Mouse (Mus musculus): ENCODE measurements around the gene Egfem1. TPM values are rescaled to one million over a fixed set of nuclear protein-coding genes. Genes with fewer than 3 reads are reported as not detected.

Gene Egfem1
- 1.3 and 3.3 TPM in 2 replicates for polyA plus RNA-seq (2014; fragmentation: Nextera tagmentation; extraction: Ambion mirVana)

DNA sequence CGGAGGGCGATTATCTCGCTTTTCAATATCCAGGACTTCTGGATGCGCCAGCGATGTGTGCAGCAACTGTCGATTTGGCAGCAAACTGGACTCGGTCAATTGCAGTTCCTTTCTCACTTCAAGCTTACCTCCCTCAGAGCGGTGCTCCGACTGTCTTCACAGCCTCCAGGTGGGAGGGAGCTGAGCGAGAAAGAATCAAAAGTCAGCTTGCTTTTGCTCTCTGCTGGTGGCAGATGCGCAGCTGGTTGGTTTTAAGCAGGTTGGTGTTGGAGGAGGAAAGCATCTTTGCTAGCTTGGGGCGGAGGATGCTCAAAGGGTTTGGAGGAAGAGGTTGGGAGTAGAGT lies at the start of gene Egfem1:
Gene Egfem1, plus strand, starts transcription at position 72 of the 344 bp plus-strand sequence.
- no peaks in the 10 kb centered on the region for H3K9me3 ChIP-seq (ENCODE audit: control insufficient read depth, low read length)
- 0 out of 2 replicates have a peak, but pooled peaks cover 4% of the 10 kb centered on the region for H3K4me1 ChIP-seq (ENCODE audit: control insufficient read depth, insufficient read depth, low read length)
- H3K27ac ChIP-seq (replicated peaks; ENCODE audit: low read depth, low read length): no peak within 1 kb of the TSS
- no peaks in the 10 kb centered on the region for H3K36me3 ChIP-seq (ENCODE audit: control insufficient read depth, insufficient read depth, low read length)
- H3K4me2 ChIP-seq (ENCODE audit: low read depth, low read length): peak within 1 kb of the TSS; percentile 93
- WGBS: 5% methylated on average over 12 of the region's 12 CpGs
- 0 out of 2 replicates have a peak, but pooled peaks have one; percentile 9 for ATAC-seq (ENCODE audit: low read depth)
- H3K9ac ChIP-seq (ENCODE audit: low read depth, low read length): peak within 1 kb of the TSS; percentile 22; the same call in 1 of the 2 replicates
- H3K27me3 ChIP-seq (replicated peaks; ENCODE audit: control insufficient read depth, insufficient read depth, low read length): peaks cover 59% of the 10 kb centered on the region
- H3K4me3 ChIP-seq (ENCODE audit: low read depth, low read length): peak within 1 kb of the TSS; percentile 49
- peak; percentile 10 for DNase-seq (ENCODE audit: low spot score)

DNA sequence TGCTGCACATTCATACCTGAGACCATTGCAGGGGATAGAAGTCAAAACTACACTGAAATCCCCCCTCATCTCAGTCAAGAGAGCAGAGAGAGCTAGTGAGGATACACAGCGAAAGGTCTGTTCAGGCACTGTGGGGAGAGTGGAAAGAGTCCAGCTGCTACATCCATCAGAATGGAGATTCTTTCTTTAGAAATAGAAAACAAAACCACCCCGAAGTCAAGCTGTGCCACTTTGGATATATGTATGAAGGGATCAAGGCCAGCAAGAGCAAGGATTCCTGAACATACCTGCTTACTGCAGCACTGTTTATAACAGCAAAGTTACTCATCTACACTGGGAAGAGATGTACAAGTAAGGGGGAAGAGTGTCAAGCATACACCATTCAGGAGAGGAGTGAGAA lies 48.7 kb upstream of the Egfem1 start:
- WGBS: 75% methylated on average over 2 of the region's 2 CpGs
- no peak for ATAC-seq (ENCODE audit: low read depth)

DNA sequence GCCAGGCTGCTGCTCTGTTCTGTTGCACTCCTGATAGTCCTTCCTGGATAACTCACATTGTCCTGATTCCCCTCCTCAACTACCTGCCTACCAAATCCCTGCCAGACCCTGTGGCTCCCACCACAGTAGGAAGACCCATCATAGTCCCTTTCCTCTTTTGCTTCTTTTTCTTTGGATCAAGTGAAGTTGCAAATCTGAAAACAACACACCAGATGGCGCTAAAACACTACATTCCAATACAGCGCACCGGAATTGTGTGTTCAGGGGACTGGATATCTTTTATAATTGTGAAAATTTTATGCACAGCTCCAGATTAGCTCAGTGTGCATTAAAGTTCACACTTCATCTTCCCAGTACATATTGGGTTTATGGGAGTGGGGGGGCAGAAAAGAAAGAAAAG lies 45.7 kb upstream of the Egfem1 start:
- Histone ChIP-seq H3K27me3 (replicated peaks; ENCODE audit: control insufficient read depth, insufficient read depth, low read length) (no peaks in the 10 kb centered on the region), H3K36me3 (ENCODE audit: control insufficient read depth, insufficient read depth, low read length) (no peaks in the 10 kb centered on the region), H3K4me1 (ENCODE audit: control insufficient read depth, insufficient read depth, low read length) (no peaks in the 10 kb centered on the region), H3K4me3 (ENCODE audit: low read depth, low read length) (no peak overlapping the region), H3K9ac (ENCODE audit: low read depth, low read length) (no peak overlapping the region), H3K27ac (replicated peaks; ENCODE audit: low read depth, low read length) (no peak overlapping the region), H3K4me2 (ENCODE audit: low read depth, low read length) (no peak overlapping the region), H3K9me3 (ENCODE audit: control insufficient read depth, low read length) (peaks cover 6% of the 10 kb centered on the region)
- no peak for ATAC-seq (ENCODE audit: low read depth)
- 4% methylated on average over 3 of the region's 3 CpGs for whole genome bisulfite sequencing
- DNase-seq (ENCODE audit: low spot score): peak; percentile 63

More for the DNA sequence above, 48.7 kb upstream of the Egfem1 start:
- Histone ChIP-seq H3K36me3 (ENCODE audit: control insufficient read depth, insufficient read depth, low read length) (no peaks in the 10 kb centered on the region), H3K4me2 (ENCODE audit: low read depth, low read length) (no peak overlapping the region), H3K9me3 (ENCODE audit: control insufficient read depth, low read length) (no peaks in the 10 kb centered on the region), H3K4me1 (ENCODE audit: control insufficient read depth, insufficient read depth, low read length) (no peaks in the 10 kb centered on the region), H3K9ac (ENCODE audit: low read depth, low read length) (no peak overlapping the region), H3K4me3 (ENCODE audit: low read depth, low read length) (no peak overlapping the region), H3K27ac (replicated peaks; ENCODE audit: low read depth, low read length) (no peak overlapping the region), H3K27me3 (replicated peaks; ENCODE audit: control insufficient read depth, insufficient read depth, low read length) (no peaks in the 10 kb centered on the region)
- DNase-seq (ENCODE audit: low spot score): no peak

DNA sequence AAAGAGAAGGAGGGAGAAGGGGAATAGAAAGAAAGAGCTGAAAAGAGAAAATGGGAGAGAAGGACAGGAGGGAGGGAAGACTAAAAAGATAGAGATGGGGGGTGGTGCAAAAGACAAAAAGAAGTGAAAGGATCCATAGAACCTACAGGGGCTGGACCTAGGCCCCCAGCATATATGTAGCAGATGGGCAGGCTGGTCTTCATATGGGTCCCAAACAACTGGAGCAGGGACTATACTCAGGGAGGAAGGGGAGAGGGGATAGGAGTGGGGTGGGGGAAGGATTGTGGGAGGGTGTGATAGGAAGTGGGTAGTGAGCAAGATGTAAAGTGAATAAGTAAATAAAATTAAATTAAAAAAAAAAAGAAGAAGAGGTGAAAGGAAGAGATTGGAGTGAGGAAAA lies 45.2 kb upstream of the Egfem1 start:
- H3K4me3 ChIP-seq (ENCODE audit: low read depth, low read length): no peak overlapping the region
- H3K4me1 ChIP-seq (ENCODE audit: control insufficient read depth, insufficient read depth, low read length): no peaks in the 10 kb centered on the region
- H3K27ac ChIP-seq (replicated peaks; ENCODE audit: low read depth, low read length): no peak overlapping the region
- no peak overlapping the region for H3K4me2 ChIP-seq (ENCODE audit: low read depth, low read length)
- ATAC-seq (ENCODE audit: low read depth) (no peak), DNase-seq (ENCODE audit: low spot score) (no peak)
- no peaks in the 10 kb centered on the region for H3K36me3 ChIP-seq (ENCODE audit: control insufficient read depth, insufficient read depth, low read length)
- no peaks in the 10 kb centered on the region for H3K27me3 ChIP-seq (replicated peaks; ENCODE audit: control insufficient read depth, insufficient read depth, low read length)
- no peak overlapping the region for H3K9ac ChIP-seq (ENCODE audit: low read depth, low read length)
- H3K9me3 ChIP-seq (ENCODE audit: control insufficient read depth, low read length): peaks cover 6% of the 10 kb centered on the region

DNA sequence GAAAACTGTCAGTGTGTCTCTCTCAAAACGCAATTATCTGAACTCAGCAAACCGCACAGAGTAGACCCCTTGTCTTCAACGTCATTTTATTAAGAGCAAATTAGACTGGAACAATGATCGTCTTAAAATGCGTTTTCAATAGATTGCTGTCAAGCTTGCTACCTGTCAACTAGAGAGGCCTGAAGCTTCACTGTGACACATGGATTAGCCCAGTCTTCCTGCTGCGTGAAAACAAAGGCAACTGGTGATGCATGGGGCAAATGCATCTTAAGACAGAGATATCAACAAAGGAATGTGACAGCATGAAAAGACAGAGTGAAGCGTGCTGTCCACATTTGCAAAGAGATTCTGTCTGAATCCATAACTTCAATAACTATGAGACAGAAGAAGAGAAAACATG lies 41.8 kb upstream of the Egfem1 start:
- Histone ChIP-seq H3K36me3 (ENCODE audit: control insufficient read depth, insufficient read depth, low read length) (no peaks in the 10 kb centered on the region), H3K9ac (ENCODE audit: low read depth, low read length) (no peak overlapping the region), H3K27ac (replicated peaks; ENCODE audit: low read depth, low read length) (no peak overlapping the region), H3K4me3 (ENCODE audit: low read depth, low read length) (no peak overlapping the region), H3K4me1 (ENCODE audit: control insufficient read depth, insufficient read depth, low read length) (no peaks in the 10 kb centered on the region), H3K27me3 (replicated peaks; ENCODE audit: control insufficient read depth, insufficient read depth, low read length) (no peaks in the 10 kb centered on the region), H3K4me2 (ENCODE audit: low read depth, low read length) (no peak overlapping the region), H3K9me3 (ENCODE audit: control insufficient read depth, low read length) (peaks cover 6% of the 10 kb centered on the region)
- DNase-seq (ENCODE audit: low spot score) (peak; percentile 69), ATAC-seq (ENCODE audit: low read depth) (no peak)
- WGBS: 74% methylated on average over 7 of the region's 7 CpGs

DNA sequence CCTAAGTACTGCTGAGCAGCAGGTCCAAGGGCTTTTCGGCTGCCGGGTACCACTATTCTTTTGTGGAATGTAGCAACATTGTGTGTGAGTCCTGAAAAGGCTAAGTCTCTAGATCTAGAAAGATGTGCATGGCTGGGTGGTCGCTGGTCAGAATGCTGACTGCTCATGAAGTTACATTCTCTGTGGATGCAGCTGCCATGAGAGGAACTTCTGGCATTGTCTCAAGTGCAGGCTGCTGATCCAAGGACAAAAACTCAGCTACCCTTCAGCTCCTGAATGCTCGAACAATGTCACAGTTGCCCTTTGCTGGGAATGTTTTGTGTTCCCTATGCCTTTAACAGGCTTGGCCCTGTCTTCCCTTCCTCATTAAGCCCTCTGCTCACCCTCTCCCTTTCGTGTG lies 35.5 kb upstream of the Egfem1 start:
- DNase-seq (ENCODE audit: low spot score) (no peak), ATAC-seq (ENCODE audit: low read depth) (no peak)
- Histone ChIP-seq H3K4me3 (ENCODE audit: low read depth, low read length) (no peak overlapping the region), H3K9ac (ENCODE audit: low read depth, low read length) (no peak overlapping the region), H3K27ac (replicated peaks; ENCODE audit: low read depth, low read length) (no peak overlapping the region), H3K4me1 (ENCODE audit: control insufficient read depth, insufficient read depth, low read length) (no peaks in the 10 kb centered on the region), H3K27me3 (replicated peaks; ENCODE audit: control insufficient read depth, insufficient read depth, low read length) (no peaks in the 10 kb centered on the region), H3K4me2 (ENCODE audit: low read depth, low read length) (no peak overlapping the region), H3K9me3 (ENCODE audit: control insufficient read depth, low read length) (no peaks in the 10 kb centered on the region), H3K36me3 (ENCODE audit: control insufficient read depth, insufficient read depth, low read length) (no peaks in the 10 kb centered on the region)
- WGBS: 69% methylated on average over 5 of the region's 5 CpGs

DNA sequence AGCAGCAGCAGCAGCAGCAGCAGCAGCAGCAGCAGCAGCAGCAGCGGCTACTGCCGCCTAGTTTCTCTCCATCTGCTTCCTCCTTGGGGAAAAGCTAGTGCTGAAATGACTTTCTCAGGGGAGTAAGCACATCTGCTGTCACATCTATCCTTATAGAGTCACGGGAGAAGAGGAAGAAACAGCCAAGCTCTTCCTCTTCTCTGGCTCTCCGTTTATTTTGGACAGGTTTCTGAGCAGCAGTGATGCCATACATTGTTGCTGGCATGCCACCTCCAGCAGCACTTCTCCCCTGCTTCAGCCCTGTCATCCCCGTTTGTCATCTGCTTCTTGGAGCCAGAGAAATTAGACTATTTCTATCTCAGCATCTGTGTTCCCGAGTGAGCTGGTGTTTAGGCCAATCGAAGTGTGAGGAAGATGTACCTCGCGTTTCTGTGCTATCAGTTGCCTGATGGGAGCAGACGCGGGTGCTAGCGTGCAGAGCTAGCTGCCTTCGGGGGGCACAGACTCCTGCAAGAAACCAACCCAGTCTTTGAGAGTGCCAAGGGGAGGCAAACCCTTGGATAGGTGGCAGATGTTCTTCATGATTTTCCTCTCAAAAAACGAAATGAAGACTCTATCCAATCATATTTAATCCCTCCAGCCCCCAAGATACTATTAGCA lies 34.4 kb upstream of the Egfem1 start:
- Histone ChIP-seq H3K4me2 (ENCODE audit: low read depth, low read length) (no peak overlapping the region), H3K9me3 (ENCODE audit: control insufficient read depth, low read length) (no peaks in the 10 kb centered on the region), H3K4me1 (ENCODE audit: control insufficient read depth, insufficient read depth, low read length) (no peaks in the 10 kb centered on the region), H3K4me3 (ENCODE audit: low read depth, low read length) (no peak overlapping the region), H3K27ac (replicated peaks; ENCODE audit: low read depth, low read length) (no peak overlapping the region), H3K9ac (ENCODE audit: low read depth, low read length) (no peak overlapping the region), H3K27me3 (replicated peaks; ENCODE audit: control insufficient read depth, insufficient read depth, low read length) (no peaks in the 10 kb centered on the region), H3K36me3 (ENCODE audit: control insufficient read depth, insufficient read depth, low read length) (no peaks in the 10 kb centered on the region)
- 72% methylated on average over 14 of the region's 14 CpGs for WGBS
- DNase-seq (ENCODE audit: low spot score) (peak; percentile 34), ATAC-seq (ENCODE audit: low read depth) (no peak)

DNA sequence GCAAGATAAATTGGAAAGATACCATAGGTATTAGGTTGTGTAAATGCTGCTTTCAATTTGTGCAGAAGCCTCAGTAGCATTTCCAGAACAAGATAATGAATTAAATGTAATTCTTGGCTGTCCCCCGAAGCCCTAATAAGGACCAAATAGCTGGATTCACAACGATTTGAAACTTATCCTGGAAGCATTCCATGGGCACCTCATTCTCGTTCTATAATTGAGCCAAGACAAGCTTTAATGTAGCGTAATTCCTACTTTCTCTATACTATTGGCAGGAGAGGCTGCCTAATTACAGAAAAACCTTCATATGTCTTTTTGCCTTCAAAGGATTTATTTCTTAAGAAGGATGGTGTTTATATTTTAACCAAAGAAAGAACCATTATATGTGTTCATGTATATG lies 18.7 kb upstream of the Egfem1 start:
- no peak overlapping the region for H3K9ac ChIP-seq (ENCODE audit: low read depth, low read length)
- peak; percentile 8 for DNase-seq (ENCODE audit: low spot score)
- 53% methylated on average over 4 of the region's 4 CpGs for WGBS

DNA sequence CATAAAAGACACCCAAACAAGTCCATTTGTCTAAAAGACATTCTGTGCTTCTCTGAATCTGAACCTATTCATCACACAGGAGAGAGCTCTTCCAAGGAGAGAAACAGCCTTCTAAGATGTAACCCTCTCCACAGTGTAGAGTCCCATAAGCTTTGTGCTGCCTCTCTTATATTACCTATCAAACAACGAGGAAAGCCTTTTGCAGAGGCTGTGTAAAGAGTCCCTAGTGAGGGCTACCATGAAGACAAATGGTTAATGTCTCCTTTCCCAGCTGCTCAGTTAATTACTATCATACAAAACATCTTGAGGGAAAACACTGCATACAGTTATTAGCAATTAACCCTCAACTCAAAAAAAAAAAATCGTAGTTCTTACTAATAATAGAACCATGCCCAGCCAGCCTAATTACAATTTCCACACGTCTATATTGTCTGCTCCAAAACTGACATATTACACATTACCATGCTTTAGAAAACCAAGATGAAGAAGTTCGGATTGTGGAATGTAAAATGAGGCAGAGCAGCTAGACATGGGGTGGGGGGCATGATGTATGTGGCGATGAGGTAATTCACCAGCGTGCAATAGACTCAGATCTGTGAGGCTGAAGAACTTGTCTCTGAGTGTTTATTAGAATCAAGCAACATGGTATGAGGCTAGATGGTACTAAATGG lies 13.3 kb upstream of the Egfem1 start:
- ATAC-seq (ENCODE audit: low read depth) (no peak), DNase-seq (ENCODE audit: low spot score) (no peak)
- Histone ChIP-seq H3K9ac (ENCODE audit: low read depth, low read length) (no peak overlapping the region), H3K36me3 (ENCODE audit: control insufficient read depth, insufficient read depth, low read length) (no peaks in the 10 kb centered on the region), H3K4me1 (ENCODE audit: control insufficient read depth, insufficient read depth, low read length) (no peaks in the 10 kb centered on the region), H3K4me3 (ENCODE audit: low read depth, low read length) (no peak overlapping the region), H3K9me3 (ENCODE audit: control insufficient read depth, low read length) (no peaks in the 10 kb centered on the region), H3K27ac (replicated peaks; ENCODE audit: low read depth, low read length) (no peak overlapping the region), H3K27me3 (replicated peaks; ENCODE audit: control insufficient read depth, insufficient read depth, low read length) (no peaks in the 10 kb centered on the region), H3K4me2 (ENCODE audit: low read depth, low read length) (no peak overlapping the region)
- WGBS: 69% methylated on average over 6 of the region's 6 CpGs

More for the DNA sequence above, 18.7 kb upstream of the Egfem1 start:
- H3K9me3 ChIP-seq (ENCODE audit: control insufficient read depth, low read length): no peaks in the 10 kb centered on the region
- no peak overlapping the region for H3K4me3 ChIP-seq (ENCODE audit: low read depth, low read length)
- no peaks in the 10 kb centered on the region for H3K4me1 ChIP-seq (ENCODE audit: control insufficient read depth, insufficient read depth, low read length)
- H3K4me2 ChIP-seq (ENCODE audit: low read depth, low read length): no peak overlapping the region
- no peak for ATAC-seq (ENCODE audit: low read depth)
- no peaks in the 10 kb centered on the region for H3K27me3 ChIP-seq (replicated peaks; ENCODE audit: control insufficient read depth, insufficient read depth, low read length)
- no peaks in the 10 kb centered on the region for H3K36me3 ChIP-seq (ENCODE audit: control insufficient read depth, insufficient read depth, low read length)
- no peak overlapping the region for H3K27ac ChIP-seq (replicated peaks; ENCODE audit: low read depth, low read length)

All from embryonic facial prominence, embryonic 14.5 days (tissue).